Mouse (Mus musculus): Measurements from ENCODE around the gene Cybb. TPM values are rescaled to one million over a fixed set of nuclear protein-coding genes. Genes with fewer than 3 reads are reported as not detected.

The Cybb gene
- polyA plus RNA-seq, 1 experiment from 2014 or later: 0.23 TPM

DNA sequence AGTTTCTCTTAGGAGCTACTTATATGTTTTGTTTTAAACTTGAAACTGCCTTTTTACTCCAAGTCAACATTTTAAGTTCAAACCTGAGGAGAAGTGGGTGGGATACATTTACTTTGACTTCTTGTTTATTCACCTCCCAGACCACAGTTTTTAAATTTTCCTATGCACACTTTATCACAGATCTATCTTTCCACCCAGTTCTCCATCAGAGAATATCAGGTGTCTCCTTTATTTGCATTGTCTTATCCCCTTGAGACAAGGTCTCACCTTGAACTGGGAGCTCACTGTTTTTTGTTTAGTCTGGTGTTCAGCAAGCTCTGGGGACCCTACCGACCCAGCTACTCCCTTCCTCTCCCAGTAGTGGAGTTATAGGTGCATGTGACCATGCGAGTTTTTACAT, 21.7 kb downstream of the Cybb start:
- H3K4me1 ChIP-seq (replicated peaks; ENCODE audit: control insufficient read depth, insufficient read depth, low read length): no peaks in the 10 kb centered on the region
- no peak overlapping the region for H3K4me2 ChIP-seq (ENCODE audit: low read length)
- H3K9me3 ChIP-seq (ENCODE audit: control insufficient read depth, low read length): no peaks in the 10 kb centered on the region
- ATAC-seq: no peak
- H3K4me3 ChIP-seq (replicated peaks; ENCODE audit: low read length): no peak overlapping the region
- H3K36me3 ChIP-seq (ENCODE audit: control insufficient read depth, insufficient read depth): no peaks in the 10 kb centered on the region
- WGBS: 74% methylated on average over 2 of the region's 2 CpGs
- no peak overlapping the region for H3K27ac ChIP-seq (ENCODE audit: low read length)
- H3K9ac ChIP-seq (replicated peaks; ENCODE audit: low read depth, low read length): no peak overlapping the region
- no peaks in the 10 kb centered on the region for H3K27me3 ChIP-seq (replicated peaks; ENCODE audit: control insufficient read depth, insufficient read depth, low read length)

DNA sequence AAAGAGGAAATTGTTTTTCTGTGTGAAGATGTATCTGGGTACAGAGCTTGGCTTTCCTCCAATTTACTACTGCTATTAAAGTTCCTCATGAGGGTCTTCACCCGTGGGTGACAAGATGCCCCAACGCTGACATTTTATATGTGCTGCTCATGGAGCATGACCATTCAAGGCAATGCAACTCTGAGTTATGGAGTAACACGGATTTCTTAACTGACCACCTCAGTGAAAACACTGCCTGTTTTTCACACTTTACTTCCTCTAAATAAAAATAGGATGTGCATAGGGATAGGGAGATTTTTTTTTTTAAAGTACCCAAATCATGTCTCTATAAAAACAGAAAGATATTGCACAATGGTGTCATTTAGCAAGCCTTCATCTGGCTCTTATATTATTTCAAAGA, 24.9 kb downstream of the Cybb start:
- H3K27ac ChIP-seq (ENCODE audit: low read length): no peak overlapping the region
- 93% methylated on average over 3 of the region's 3 CpGs for WGBS
- H3K9ac ChIP-seq (replicated peaks; ENCODE audit: low read depth, low read length): no peak overlapping the region
- H3K9me3 ChIP-seq (ENCODE audit: control insufficient read depth, low read length): no peaks in the 10 kb centered on the region
- H3K4me3 ChIP-seq (replicated peaks; ENCODE audit: low read length): no peak overlapping the region
- no peaks in the 10 kb centered on the region for H3K4me1 ChIP-seq (replicated peaks; ENCODE audit: control insufficient read depth, insufficient read depth, low read length)
- no peak for ATAC-seq
- no peaks in the 10 kb centered on the region for H3K36me3 ChIP-seq (ENCODE audit: control insufficient read depth, insufficient read depth)
- H3K4me2 ChIP-seq (ENCODE audit: low read length): no peak overlapping the region
- no peaks in the 10 kb centered on the region for H3K27me3 ChIP-seq (replicated peaks; ENCODE audit: control insufficient read depth, insufficient read depth, low read length)

GRCm38 (mm10) chrX:9461399-9461798, 26.2 kb downstream of the Cybb start:
- H3K27me3 ChIP-seq (replicated peaks; ENCODE audit: control insufficient read depth, insufficient read depth, low read length): no peaks in the 10 kb centered on the region
- H3K4me3 ChIP-seq (replicated peaks; ENCODE audit: low read length): no peak overlapping the region
- no peaks in the 10 kb centered on the region for H3K4me1 ChIP-seq (replicated peaks; ENCODE audit: control insufficient read depth, insufficient read depth, low read length)
- H3K9me3 ChIP-seq (ENCODE audit: control insufficient read depth, low read length): no peaks in the 10 kb centered on the region
- no peak overlapping the region for H3K27ac ChIP-seq (ENCODE audit: low read length)
- no peak overlapping the region for H3K4me2 ChIP-seq (ENCODE audit: low read length)
- no peak for ATAC-seq
- H3K36me3 ChIP-seq (ENCODE audit: control insufficient read depth, insufficient read depth): no peaks in the 10 kb centered on the region
- H3K9ac ChIP-seq (replicated peaks; ENCODE audit: low read depth, low read length): no peak overlapping the region

DNA sequence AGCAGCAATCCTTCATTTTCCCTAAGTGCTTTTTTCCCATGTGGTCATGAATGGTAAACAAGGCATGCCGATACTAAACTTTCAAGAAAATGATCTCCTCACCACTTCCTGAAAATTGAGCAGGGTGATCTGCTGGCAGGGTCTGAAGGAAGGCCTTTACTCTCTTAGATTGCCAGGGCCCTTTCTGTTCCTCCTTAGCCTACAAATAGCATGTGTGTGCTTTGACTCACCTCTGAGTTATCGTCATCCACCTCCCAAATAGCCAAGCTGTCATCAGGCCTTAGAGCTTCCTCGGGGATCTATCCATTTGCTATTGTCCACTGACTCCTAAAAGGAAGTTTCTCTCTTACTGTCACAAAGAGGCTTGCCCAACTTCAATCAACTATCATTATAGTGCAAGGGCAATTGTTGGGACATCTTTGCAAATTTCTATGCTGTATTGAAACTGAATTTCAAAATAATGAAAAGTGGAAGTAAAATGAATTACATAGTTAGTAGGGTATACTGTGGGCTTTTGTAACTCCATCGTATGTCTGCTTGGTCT, 27.1 kb downstream of the Cybb start:
- Histone ChIP-seq H3K27ac (ENCODE audit: low read length) (no peak overlapping the region), H3K36me3 (ENCODE audit: control insufficient read depth, insufficient read depth) (no peaks in the 10 kb centered on the region), H3K4me1 (replicated peaks; ENCODE audit: control insufficient read depth, insufficient read depth, low read length) (no peaks in the 10 kb centered on the region), H3K4me2 (ENCODE audit: low read length) (no peak overlapping the region), H3K9ac (replicated peaks; ENCODE audit: low read depth, low read length) (no peak overlapping the region), H3K4me3 (replicated peaks; ENCODE audit: low read length) (no peak overlapping the region), H3K27me3 (replicated peaks; ENCODE audit: control insufficient read depth, insufficient read depth, low read length) (no peaks in the 10 kb centered on the region), H3K9me3 (ENCODE audit: control insufficient read depth, low read length) (no peaks in the 10 kb centered on the region)
- WGBS: 74% methylated on average over 4 of the region's 4 CpGs
- no peak for ATAC-seq

DNA sequence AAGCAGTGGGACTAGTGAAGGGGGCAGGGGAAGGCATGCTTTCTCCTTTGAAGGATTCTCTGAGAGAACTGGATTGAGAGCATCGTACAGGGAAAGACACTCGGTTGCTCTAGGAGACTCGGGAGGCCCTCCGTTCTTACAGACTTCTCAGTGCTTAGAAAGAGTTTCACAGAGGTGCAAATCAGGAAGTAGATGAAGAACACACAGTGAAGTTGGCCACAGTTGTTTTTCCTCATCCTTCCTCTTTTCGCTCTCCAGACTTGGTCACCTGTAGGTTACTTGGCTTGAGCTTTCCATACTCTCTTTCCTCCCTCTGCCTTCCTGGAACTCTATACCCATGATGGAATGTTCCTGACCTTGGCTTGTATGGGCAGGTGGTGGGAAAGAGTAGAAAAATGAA, 35.2 kb downstream of the Cybb start:
- Histone ChIP-seq H3K27me3 (replicated peaks; ENCODE audit: control insufficient read depth, insufficient read depth, low read length) (no peaks in the 10 kb centered on the region), H3K4me2 (ENCODE audit: low read length) (no peak overlapping the region), H3K4me3 (replicated peaks; ENCODE audit: low read length) (no peak overlapping the region), H3K9me3 (ENCODE audit: control insufficient read depth, low read length) (no peaks in the 10 kb centered on the region), H3K9ac (replicated peaks; ENCODE audit: low read depth, low read length) (no peak overlapping the region), H3K36me3 (ENCODE audit: control insufficient read depth, insufficient read depth) (no peaks in the 10 kb centered on the region), H3K4me1 (replicated peaks; ENCODE audit: control insufficient read depth, insufficient read depth, low read length) (no peaks in the 10 kb centered on the region), H3K27ac (ENCODE audit: low read length) (no peak overlapping the region)
- ATAC-seq: no peak
- WGBS: 97% methylated on average over 5 of the region's 5 CpGs

- H3K4me2 ChIP-seq (ENCODE audit: low read length): no peak overlapping the region
- H3K4me1 ChIP-seq (replicated peaks; ENCODE audit: control insufficient read depth, insufficient read depth, low read length): no peaks in the 10 kb centered on the region
- no peak overlapping the region for H3K4me3 ChIP-seq (replicated peaks; ENCODE audit: low read length)
- no peaks in the 10 kb centered on the region for H3K36me3 ChIP-seq (ENCODE audit: control insufficient read depth, insufficient read depth)
- no peak for ATAC-seq
- no peak overlapping the region for H3K9ac ChIP-seq (replicated peaks; ENCODE audit: low read depth, low read length)
- no peaks in the 10 kb centered on the region for H3K9me3 ChIP-seq (ENCODE audit: control insufficient read depth, low read length)
- no peaks in the 10 kb centered on the region for H3K27me3 ChIP-seq (replicated peaks; ENCODE audit: control insufficient read depth, insufficient read depth, low read length)
- H3K27ac ChIP-seq (ENCODE audit: low read length): no peak overlapping the region
Observed at GRCm38 (mm10) chrX:9447284-9447683, 40.3 kb downstream of the Cybb start.

- no peaks in the 10 kb centered on the region for H3K36me3 ChIP-seq (ENCODE audit: control insufficient read depth, insufficient read depth)
- H3K27ac ChIP-seq (ENCODE audit: low read length): no peak overlapping the region
- H3K4me3 ChIP-seq (replicated peaks; ENCODE audit: low read length): no peak overlapping the region
- no peaks in the 10 kb centered on the region for H3K27me3 ChIP-seq (replicated peaks; ENCODE audit: control insufficient read depth, insufficient read depth, low read length)
- H3K4me1 ChIP-seq (replicated peaks; ENCODE audit: control insufficient read depth, insufficient read depth, low read length): no peaks in the 10 kb centered on the region
- no peak overlapping the region for H3K4me2 ChIP-seq (ENCODE audit: low read length)
- ATAC-seq: no peak
- WGBS: 64% methylated on average over 4 of the region's 4 CpGs
- H3K9ac ChIP-seq (replicated peaks; ENCODE audit: low read depth, low read length): no peak overlapping the region
- H3K9me3 ChIP-seq (ENCODE audit: control insufficient read depth, low read length): no peaks in the 10 kb centered on the region
Observed at GRCm38 (mm10) chrX:9441102-9441501, 46.5 kb downstream of the Cybb start.

DNA sequence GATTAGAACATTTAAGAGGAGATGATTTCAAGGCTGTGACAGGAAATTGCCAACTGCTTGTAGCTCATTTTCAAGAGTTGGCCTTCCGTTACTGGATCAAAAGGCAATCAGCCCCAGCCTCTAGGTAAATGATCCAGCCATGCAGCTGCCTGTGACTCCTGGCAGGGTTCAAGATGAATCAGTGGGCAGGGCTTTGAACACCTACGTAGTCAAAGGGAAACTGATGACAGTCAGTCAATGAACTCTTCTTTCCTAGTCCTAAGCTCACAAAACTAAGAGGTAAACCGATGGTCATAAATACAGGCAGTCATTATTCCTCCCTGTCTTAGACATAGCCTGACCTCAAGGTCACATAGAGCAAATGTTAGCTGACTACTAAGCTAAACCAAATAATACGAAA, 47.0 kb downstream of the Cybb start:
- H3K4me3 ChIP-seq (replicated peaks; ENCODE audit: low read length): no peak overlapping the region
- no peak for ATAC-seq

GRCm38 (mm10) chrX:9439257-9439656, 48.3 kb downstream of the Cybb start:
- Histone ChIP-seq H3K27ac (ENCODE audit: low read length) (no peak overlapping the region), H3K4me3 (replicated peaks; ENCODE audit: low read length) (no peak overlapping the region), H3K9me3 (ENCODE audit: control insufficient read depth, low read length) (no peaks in the 10 kb centered on the region), H3K4me2 (ENCODE audit: low read length) (no peak overlapping the region), H3K27me3 (replicated peaks; ENCODE audit: control insufficient read depth, insufficient read depth, low read length) (no peaks in the 10 kb centered on the region), H3K4me1 (replicated peaks; ENCODE audit: control insufficient read depth, insufficient read depth, low read length) (no peaks in the 10 kb centered on the region), H3K9ac (replicated peaks; ENCODE audit: low read depth, low read length) (no peak overlapping the region), H3K36me3 (ENCODE audit: control insufficient read depth, insufficient read depth) (no peaks in the 10 kb centered on the region)
- WGBS: 88% methylated on average over 2 of the region's 2 CpGs
- ATAC-seq: no peak

More for the DNA sequence above, 47.0 kb downstream of the Cybb start:
- 92% methylated on average over 4 of the region's 4 CpGs for WGBS
- Histone ChIP-seq H3K36me3 (ENCODE audit: control insufficient read depth, insufficient read depth) (no peaks in the 10 kb centered on the region), H3K9ac (replicated peaks; ENCODE audit: low read depth, low read length) (no peak overlapping the region), H3K27me3 (replicated peaks; ENCODE audit: control insufficient read depth, insufficient read depth, low read length) (no peaks in the 10 kb centered on the region), H3K4me2 (ENCODE audit: low read length) (no peak overlapping the region), H3K4me1 (replicated peaks; ENCODE audit: control insufficient read depth, insufficient read depth, low read length) (no peaks in the 10 kb centered on the region), H3K27ac (ENCODE audit: low read length) (no peak overlapping the region), H3K9me3 (ENCODE audit: control insufficient read depth, low read length) (no peaks in the 10 kb centered on the region)

DNA sequence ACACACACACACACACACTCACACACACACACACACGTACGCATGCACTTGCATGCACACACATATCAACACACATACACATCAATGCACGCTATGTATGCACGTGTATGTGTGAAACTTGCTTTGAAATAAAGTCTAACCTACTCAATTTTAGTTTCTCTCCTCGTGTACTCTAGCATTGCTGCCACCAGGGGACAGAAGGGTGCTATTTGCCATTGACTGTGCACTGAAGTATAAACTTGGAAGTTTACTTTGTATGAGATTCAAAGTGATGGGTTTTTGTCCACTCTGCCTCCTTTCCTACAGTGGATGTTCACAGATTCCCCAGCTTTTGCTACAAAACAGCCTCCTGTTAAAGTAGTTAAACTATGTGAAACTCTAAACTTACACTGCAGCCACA, 73.7 kb downstream of the Cybb start:
- Histone ChIP-seq H3K36me3 (ENCODE audit: control insufficient read depth, insufficient read depth) (no peaks in the 10 kb centered on the region), H3K4me3 (replicated peaks; ENCODE audit: low read length) (no peak overlapping the region), H3K4me1 (replicated peaks; ENCODE audit: control insufficient read depth, insufficient read depth, low read length) (no peaks in the 10 kb centered on the region), H3K4me2 (ENCODE audit: low read length) (no peak overlapping the region), H3K27ac (ENCODE audit: low read length) (no peak overlapping the region), H3K9ac (replicated peaks; ENCODE audit: low read depth, low read length) (no peak overlapping the region), H3K9me3 (ENCODE audit: control insufficient read depth, low read length) (no peaks in the 10 kb centered on the region), H3K27me3 (replicated peaks; ENCODE audit: control insufficient read depth, insufficient read depth, low read length) (no peaks in the 10 kb centered on the region)
- 72% methylated on average over 5 of the region's 5 CpGs for WGBS
- no peak for ATAC-seq

Measured in forebrain, embryonic 16.5 days (tissue).